Mouse (Mus musculus) thymus, postnatal 25 days (tissue): Measurements from ENCODE around the gene Cfap45.

Experiments
- DNase-seq: peaks from one replicate; pipeline ENCODE4 v3.0.0; 2022

Cfap45 gene

GRCm38 (mm10) chr1:172497428-172497827 is 23.2 kb upstream of the Cfap45 start:
- DNase-seq = no peak

GRCm38 (mm10) chr1:172499765-172500441 is 20.7 kb upstream of the Cfap45 start, which contains the start of gene Tagln2:
TSS of gene Tagln2 (plus strand) at chr1:172500047.
- DNase-seq = peak; percentile 72

GRCm38 (mm10) chr1:172500451-172501370 is 19.9 kb upstream of the Cfap45 start:
- DNase-seq = peak; percentile 41

- DNase-seq = peak; percentile 83
Observed at GRCm38 (mm10) chr1:172501371-172502144, 19.0 kb upstream of the Cfap45 start.

GRCm38 (mm10) chr1:172502145-172503110 is 18.2 kb upstream of the Cfap45 start:
- peak; percentile 21 for DNase-seq

GRCm38 (mm10) chr1:172503111-172503997 is 17.2 kb upstream of the Cfap45 start:
- DNase-seq = no peak

GRCm38 (mm10) chr1:172504756-172505155 is 15.8 kb upstream of the Cfap45 start:
- no peak for DNase-seq

- no peak for DNase-seq
Observed at GRCm38 (mm10) chr1:172507001-172507400, 13.6 kb upstream of the Cfap45 start.

GRCm38 (mm10) chr1:172507701-172508100 is 12.9 kb upstream of the Cfap45 start:
- DNase-seq = no peak

GRCm38 (mm10) chr1:172508172-172508571 is 12.4 kb upstream of the Cfap45 start:
- DNase-seq = no peak

GRCm38 (mm10) chr1:172509235-172509634 is 11.4 kb upstream of the Cfap45 start:
- no peak for DNase-seq

- DNase-seq = no peak
Observed at GRCm38 (mm10) chr1:172509983-172510382, 10.6 kb upstream of the Cfap45 start.

GRCm38 (mm10) chr1:172510421-172510972 is 10.1 kb upstream of the Cfap45 start:
- no peak for DNase-seq

GRCm38 (mm10) chr1:172512962-172513361 is 7.6 kb upstream of the Cfap45 start:
- peak; percentile 80 for DNase-seq

- DNase-seq = peak; percentile 78
Observed at GRCm38 (mm10) chr1:172513525-172514212, 6.9 kb upstream of the Cfap45 start.

- no peak for DNase-seq
Observed at GRCm38 (mm10) chr1:172514213-172514529, 6.4 kb upstream of the Cfap45 start.

GRCm38 (mm10) chr1:172514551-172515268 is 5.9 kb upstream of the Cfap45 start:
- no peak for DNase-seq

GRCm38 (mm10) chr1:172515396-172515795 is 5.2 kb upstream of the Cfap45 start:
- DNase-seq = no peak

GRCm38 (mm10) chr1:172518013-172518412 is 2.6 kb upstream of the Cfap45 start:
- no peak for DNase-seq
